Mouse (Mus musculus) lung, postnatal 25 days (tissue): ENCODE measurements at regions not wholly inside any gene's neighbourhood (a gene's known extent, or its start where the extent isn't known, plus 50 kb on each side); places are given as distances from the start of the nearest gene placed in this dataset.

Experiments
- DNase-seq: peaks from one replicate; pipeline ENCODE4 v3.0.0; 2022; ENCODE audit warnings: low spot score

- DNase-seq, result no peak
Measured at GRCm38 (mm10) chr1:73444216-73444890, 428.6 kb upstream of the Tnp1 start.

GRCm38 (mm10) chr1:73438385-73438784, 422.7 kb upstream of the Tnp1 start:
- no peak for DNase-seq

- DNase-seq, result no peak
Measured at GRCm38 (mm10) chr1:73428101-73428500, 412.4 kb upstream of the Tnp1 start.

GRCm38 (mm10) chr1:73425049-73425448, 409.3 kb upstream of the Tnp1 start:
- no peak for DNase-seq

- no peak for DNase-seq
Measured at GRCm38 (mm10) chr1:73418196-73418595, 402.5 kb upstream of the Tnp1 start.

GRCm38 (mm10) chr1:73411452-73411851, 395.7 kb upstream of the Tnp1 start:
- no peak for DNase-seq

GRCm38 (mm10) chr1:73399178-73399577, 383.5 kb upstream of the Tnp1 start:
- DNase-seq, result peak; percentile 3

- no peak for DNase-seq
Measured at GRCm38 (mm10) chr1:73395034-73395433, 379.3 kb upstream of the Tnp1 start.

GRCm38 (mm10) chr1:73394466-73394865, 378.8 kb upstream of the Tnp1 start:
- DNase-seq, result no peak

GRCm38 (mm10) chr1:73392077-73392476, 376.4 kb upstream of the Tnp1 start:
- no peak for DNase-seq

- no peak for DNase-seq
Measured at GRCm38 (mm10) chr1:73389976-73390375, 374.3 kb upstream of the Tnp1 start.

- no peak for DNase-seq
Measured at GRCm38 (mm10) chr1:73389174-73389573, 373.5 kb upstream of the Tnp1 start.

- no peak for DNase-seq
Measured at GRCm38 (mm10) chr1:73381578-73381977, 365.9 kb upstream of the Tnp1 start.

- DNase-seq, result no peak
Measured at GRCm38 (mm10) chr1:73374531-73375375, 359.0 kb upstream of the Tnp1 start.

- no peak for DNase-seq
Measured at GRCm38 (mm10) chr1:73368222-73368621, 352.5 kb upstream of the Tnp1 start.

GRCm38 (mm10) chr1:73365842-73366241, 350.1 kb upstream of the Tnp1 start:
- no peak for DNase-seq

- DNase-seq, result no peak
Measured at GRCm38 (mm10) chr1:73364300-73364683, 348.6 kb upstream of the Tnp1 start.

GRCm38 (mm10) chr1:73363549-73364299, 348.0 kb upstream of the Tnp1 start:
- DNase-seq, result peak; percentile 63

- DNase-seq, result peak; percentile 4
Measured at GRCm38 (mm10) chr1:73362122-73362521, 346.4 kb upstream of the Tnp1 start.

- no peak for DNase-seq
Measured at GRCm38 (mm10) chr1:73361300-73361699, 345.6 kb upstream of the Tnp1 start.

- no peak for DNase-seq
Measured at GRCm38 (mm10) chr1:73354447-73354846, 338.7 kb upstream of the Tnp1 start.

GRCm38 (mm10) chr1:73348476-73348875, 332.8 kb upstream of the Tnp1 start:
- DNase-seq, result no peak

GRCm38 (mm10) chr1:73344587-73344986, 328.9 kb upstream of the Tnp1 start:
- no peak for DNase-seq
